Mouse (Mus musculus) bone marrow macrophage, adult 2 months (primary cell): ENCODE measurements around the gene March10.

Source experiments
- CTCF ChIP-seq: IDR thresholded peaks from 2 replicates; pipeline ENCODE4 v1.5.1; 2012; ENCODE audit warnings: low read depth, mild to moderate bottlenecking, low read length, moderate library complexity
- POLR2A ChIP-seq: IDR thresholded peaks from 2 replicates; pipeline ENCODE4 v1.6.1; 2012; ENCODE audit warnings: mild to moderate bottlenecking, low read depth, low read length, borderline replicate concordance

DNA sequence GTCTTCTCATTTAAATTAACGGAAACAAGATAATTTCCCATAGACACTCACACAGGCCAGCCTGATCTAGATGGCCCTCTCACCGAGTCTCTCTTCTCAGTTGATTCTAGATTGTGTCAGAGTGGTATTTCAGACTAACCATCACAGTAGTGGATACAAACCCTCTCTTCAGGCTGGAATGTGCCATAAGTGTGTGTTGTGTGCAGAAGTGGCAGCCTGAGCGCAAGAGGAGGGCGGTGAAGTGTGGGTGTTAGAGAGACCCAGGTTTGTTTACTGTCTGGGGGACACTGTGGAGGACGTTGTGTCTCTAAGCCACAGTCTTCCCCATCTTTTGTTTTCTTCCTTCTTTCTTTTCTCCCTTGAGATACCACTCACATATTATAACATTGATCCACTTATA is 133.0 kb downstream of the March10 start:
- TF ChIP-seq CTCF (no peak), POLR2A (no peak)
